Mouse (Mus musculus) hindbrain, postnatal 0 days (tissue): ENCODE measurements around the gene Cubn. TPM values are rescaled to one million over a fixed set of nuclear protein-coding genes. Genes with fewer than 3 reads are reported as not detected.
A peak's percentile ranks its signal among the peaks of the same experiment; 100 is the strongest.

Experiments used
- ATAC-seq: fragments of 200-750 bp; cut with Nextera tagmentation; 2 replicates; pipeline ENCODE4 v1.8.0; 2017; ENCODE audit warnings: mild to moderate bottlenecking, moderate TSS enrichment, moderate library complexity
- DNase-seq: peaks from one replicate; pipeline ENCODE4 v3.0.0-alpha.2; 2015; ENCODE audit warnings: low spot score
- H3K27ac ChIP-seq: fragments of 300-500 bp; sonication (generic); 2 replicates; pipeline ENCODE4 v1.5.1; 2014; ENCODE audit warnings: mild to moderate bottlenecking
- H3K27me3 ChIP-seq: fragments of 300-500 bp; sonication (generic); 2 replicates; pipeline ENCODE4 v1.6.1; 2014; ENCODE audit warnings: low read length, mixed read lengths; ENCODE audit not compliant: insufficient read depth
- H3K36me3 ChIP-seq: fragments of 300-500 bp; sonication (generic); 2 replicates; pipeline ENCODE4 v1.6.1; 2014; ENCODE audit warnings: low read length, mixed read lengths; ENCODE audit not compliant: insufficient read depth
- H3K4me1 ChIP-seq: fragments of 300-500 bp; sonication (generic); 2 replicates; pipeline ENCODE4 v1.6.1; 2014; ENCODE audit warnings: antibody characterized with exemption, low read length, mixed read lengths; ENCODE audit not compliant: insufficient read depth
- H3K4me2 ChIP-seq: fragments of 300-500 bp; sonication (generic); 2 replicates; pipeline ENCODE4 v1.6.1; 2014; ENCODE audit warnings: low read depth, mild to moderate bottlenecking, low read length, moderate library complexity, mixed read lengths
- H3K4me3 ChIP-seq: fragments of 300-500 bp; sonication (generic); 2 replicates; pipeline ENCODE4 v1.5.1; 2014; ENCODE audit warnings: low read length
- H3K9ac ChIP-seq: fragments of 300-500 bp; sonication (generic); replicated peaks from 2 replicates; pipeline ENCODE4 v1.6.1; 2014; ENCODE audit warnings: mild to moderate bottlenecking, low read length, moderate library complexity, mixed read lengths
- H3K9me3 ChIP-seq: fragments of 300-500 bp; sonication (generic); 2 replicates; pipeline ENCODE4 v1.6.1; 2016; ENCODE audit warnings: low read length, mixed read lengths
- CTCF ChIP-seq: IDR thresholded peaks from 2 replicates; pipeline ENCODE4 v1.5.1; 2016; ENCODE audit warnings: antibody characterized with exemption, control low read depth, low read depth
- WGBS: fragments of 180-500 bp; shearing (Covaris S2); extraction: QIAGEN DNeasy Blood & Tissue Kit; methylation state at CpG from one replicate; pipeline ENCODE4 v1.1.7; 2014; 5-methylcytosine and 5-hydroxymethylcytosine counted together
- polyA plus RNA-seq: library from polyadenylated mRNA; unstranded; fragments of >200 nt; fragmentation: Nextera tagmentation; extraction: Ambion mirVana; gene quantifications from 2 replicates; pipeline ENCODE4 v1.2.1, GENCODE M21; 2015
- total RNA-seq: library from RNA; depleted of rRNA; stranded (reverse); fragments of >200 nt; gene quantifications from 2 replicates; pipeline ENCODE4 v1.2.3, GENCODE M21; 2014

Gene Cubn
- total and polyA plus RNA-seq, 2 experiments from 2014 or later: 0.41 to 1.6 TPM

- WGBS: 89% methylated on average over 3 of the region's 3 CpGs
Measured at GRCm38 (mm10) chr2:13438275-13438845, 53.3 kb downstream of the Cubn start.

DNA sequence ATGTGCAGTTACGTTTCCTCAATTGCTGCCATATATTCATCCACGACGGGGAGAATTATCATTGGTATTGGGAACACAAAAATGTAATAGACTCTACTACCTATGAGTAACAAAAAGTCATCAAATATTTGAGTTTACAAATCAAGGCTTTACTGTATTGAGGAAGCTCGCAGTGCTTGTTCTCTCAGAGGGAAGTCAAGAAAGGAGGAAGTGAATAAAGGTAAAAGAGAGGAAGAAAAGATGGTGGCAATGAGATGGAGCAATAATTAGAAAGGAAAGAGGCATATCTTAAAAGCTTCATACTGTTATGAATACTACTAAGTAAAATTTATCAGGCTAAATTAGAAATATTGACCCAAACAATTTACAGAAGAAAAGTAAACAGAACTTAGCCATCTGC is 59.6 kb downstream of the Cubn start:
- DNase-seq: no peak
- no peak for ATAC-seq
- WGBS: 87% methylated on average over 4 of the region's 4 CpGs
- no peak overlapping the region for H3K27ac ChIP-seq
- H3K27me3 ChIP-seq: no peaks in the 10 kb centered on the region
- H3K4me3 ChIP-seq: no peak overlapping the region
- no peaks in the 10 kb centered on the region for H3K4me1 ChIP-seq
- no peaks in the 10 kb centered on the region for H3K9me3 ChIP-seq
- H3K36me3 ChIP-seq: no peaks in the 10 kb centered on the region
- no peak overlapping the region for H3K9ac ChIP-seq
- H3K4me2 ChIP-seq: no peak overlapping the region
- TF ChIP-seq CTCF: no peak

More at GRCm38 (mm10) chr2:13438275-13438845, 53.3 kb downstream of the Cubn start:
- Histone ChIP-seq H3K9ac (no peak overlapping the region), H3K9me3 (no peaks in the 10 kb centered on the region), H3K36me3 (no peaks in the 10 kb centered on the region), H3K4me1 (no peaks in the 10 kb centered on the region), H3K27ac (no peak overlapping the region), H3K27me3 (no peaks in the 10 kb centered on the region), H3K4me3 (no peak overlapping the region), H3K4me2 (no peak overlapping the region)
- ATAC-seq: no peak
- no peak for TF ChIP-seq CTCF
- DNase-seq: no peak

DNA sequence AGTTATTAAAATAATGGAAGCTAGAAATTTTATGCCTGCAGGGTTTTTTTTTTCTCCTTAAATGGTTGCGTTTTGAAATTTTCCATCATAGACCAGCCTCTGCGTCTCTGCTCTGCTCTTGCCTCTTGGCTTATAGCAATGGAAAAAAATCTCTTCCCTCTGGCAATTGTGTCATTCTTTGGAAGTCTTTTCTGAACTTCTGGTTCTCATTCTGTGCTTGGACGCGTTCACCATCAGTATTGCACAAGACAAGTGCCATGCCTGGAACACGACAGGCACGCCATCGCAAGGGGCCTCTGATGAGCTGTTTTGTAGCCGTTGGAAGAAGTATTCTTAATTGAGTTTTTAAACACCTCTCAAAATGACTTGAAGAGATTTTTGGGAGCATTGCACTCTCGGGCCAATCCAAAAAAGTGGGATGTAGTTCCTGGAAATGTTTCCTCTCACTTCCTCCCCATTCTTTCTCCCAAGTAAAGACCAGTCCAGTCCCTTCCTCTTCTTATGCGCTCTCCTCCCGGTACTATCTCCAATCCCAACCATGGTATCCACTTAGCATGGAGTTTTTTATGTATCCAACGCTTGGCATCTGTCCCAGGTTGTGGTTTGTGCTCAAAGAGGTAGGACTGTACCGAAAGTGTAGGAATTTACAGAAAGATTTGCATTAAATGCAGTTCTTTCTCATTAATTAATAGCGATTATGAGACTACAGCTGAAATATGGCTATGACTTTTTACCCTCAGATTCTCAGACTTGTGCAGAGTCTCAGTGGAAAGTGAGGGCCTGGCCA is 69.4 kb downstream of the Cubn start:
- TF ChIP-seq CTCF: no peak

DNA sequence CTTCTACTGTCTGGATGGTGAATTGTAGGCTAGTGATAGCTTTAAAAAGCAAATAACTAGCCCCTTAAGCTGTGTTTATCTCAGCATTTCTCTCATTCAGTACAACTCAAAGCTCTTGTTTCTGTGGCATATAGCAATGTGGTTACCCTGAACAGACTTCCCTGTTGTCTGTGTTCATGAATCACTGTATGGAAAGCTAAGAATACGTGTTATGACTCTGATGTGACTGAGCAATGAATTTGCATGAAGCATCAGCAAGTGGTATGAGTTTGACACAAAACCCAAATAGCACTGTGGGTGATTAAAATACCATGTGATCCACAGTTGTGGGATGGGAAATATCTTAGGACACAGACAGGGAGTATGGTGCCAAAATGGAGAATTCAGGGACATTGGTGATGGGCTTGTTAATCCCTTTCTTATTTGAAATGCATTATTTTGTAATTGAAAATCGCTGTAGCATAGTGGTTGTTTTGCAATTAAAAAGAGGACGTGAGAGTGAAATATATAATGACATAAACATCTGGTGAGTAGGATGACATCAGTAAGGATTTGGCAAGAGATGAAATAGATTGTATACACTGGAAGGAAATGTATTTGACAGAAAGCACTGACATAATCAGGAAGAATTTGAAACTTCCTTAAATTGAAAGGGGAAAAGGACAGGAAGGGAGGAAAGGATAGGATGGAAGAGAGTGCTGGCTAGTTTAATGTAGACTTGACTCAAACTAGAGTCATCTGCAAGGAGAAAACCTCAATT is 74.7 kb downstream of the Cubn start:
- WGBS: 68% methylated on average over 3 of the region's 3 CpGs

More for the DNA sequence above, 69.4 kb downstream of the Cubn start:
- H3K4me1 ChIP-seq: no peaks in the 10 kb centered on the region
- 87% methylated on average over 14 of the region's 14 CpGs for WGBS
- peak; percentile 12 for DNase-seq
- H3K9me3 ChIP-seq: no peaks in the 10 kb centered on the region
- no peak overlapping the region for H3K27ac ChIP-seq
- ATAC-seq: no peak
- no peaks in the 10 kb centered on the region for H3K27me3 ChIP-seq
- H3K4me3 ChIP-seq: no peak overlapping the region
- H3K9ac ChIP-seq: no peak overlapping the region
- H3K4me2 ChIP-seq: no peak overlapping the region
- no peaks in the 10 kb centered on the region for H3K36me3 ChIP-seq

GRCm38 (mm10) chr2:13413520-13414178 is 78.0 kb downstream of the Cubn start:
- no peak overlapping the region for H3K27ac ChIP-seq

More for the DNA sequence above, 74.7 kb downstream of the Cubn start:
- no peak for TF ChIP-seq CTCF
- no peak for ATAC-seq
- no peak overlapping the region for H3K27ac ChIP-seq
- no peak for DNase-seq
- no peaks in the 10 kb centered on the region for H3K9me3 ChIP-seq
- H3K4me1 ChIP-seq: no peaks in the 10 kb centered on the region
- no peaks in the 10 kb centered on the region for H3K27me3 ChIP-seq
- no peaks in the 10 kb centered on the region for H3K36me3 ChIP-seq
- H3K4me2 ChIP-seq: no peak overlapping the region
- H3K9ac ChIP-seq: no peak overlapping the region
- H3K4me3 ChIP-seq: no peak overlapping the region

DNA sequence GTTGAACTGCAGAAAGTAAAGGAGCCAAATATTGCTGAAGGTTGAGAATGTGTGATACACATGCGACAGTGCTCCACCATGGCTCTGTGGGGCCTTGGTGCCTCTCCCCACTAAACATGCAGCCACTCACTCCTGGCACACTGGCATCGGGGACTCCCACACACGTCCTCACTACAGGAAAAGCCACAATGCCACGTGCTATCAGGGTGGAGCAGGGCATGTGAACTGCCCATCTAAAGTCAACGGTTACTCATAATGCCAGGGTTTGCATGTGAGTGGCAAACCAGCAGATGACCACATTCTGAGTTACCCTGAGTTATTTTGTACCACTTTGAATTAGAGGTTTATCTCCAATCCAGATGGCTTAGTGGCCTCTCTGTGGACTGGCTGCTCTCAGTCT is 81.0 kb downstream of the Cubn start:
- no peak overlapping the region for H3K4me3 ChIP-seq
- no peaks in the 10 kb centered on the region for H3K9me3 ChIP-seq
- no peaks in the 10 kb centered on the region for H3K27me3 ChIP-seq
- H3K27ac ChIP-seq: no peak overlapping the region
- H3K9ac ChIP-seq: no peak overlapping the region
- 79% methylated on average over 5 of the region's 5 CpGs for WGBS
- no peak for TF ChIP-seq CTCF
- DNase-seq (no peak), ATAC-seq (no peak)
- H3K4me1 ChIP-seq: peaks cover 6% of the 10 kb centered on the region; the same call in 1 of the 2 replicates
- no peaks in the 10 kb centered on the region for H3K36me3 ChIP-seq
- no peak overlapping the region for H3K4me2 ChIP-seq

More at GRCm38 (mm10) chr2:13413520-13414178, 78.0 kb downstream of the Cubn start:
- WGBS: 59% methylated on average over 4 of the region's 4 CpGs
- Histone ChIP-seq H3K4me3 (no peak overlapping the region), H3K27me3 (no peaks in the 10 kb centered on the region), H3K36me3 (no peaks in the 10 kb centered on the region), H3K9ac (no peak overlapping the region), H3K4me2 (no peak overlapping the region), H3K9me3 (no peaks in the 10 kb centered on the region), H3K4me1 (no peaks in the 10 kb centered on the region)
- peak; percentile 66; the same call in 1 of the 2 replicates for ATAC-seq
- no peak for DNase-seq
- no peak for TF ChIP-seq CTCF
